Mouse (Mus musculus) brown adipose tissue, adult 24 weeks (tissue): ENCODE data around the gene Anks1b. TPM values are rescaled to one million over a fixed set of nuclear protein-coding genes. Genes with fewer than 3 reads are reported as not detected.
A peak's percentile ranks its signal among the peaks of the same experiment; 100 is the strongest.

ENCODE experiments used
- H3K27ac ChIP-seq: fragments of 200-500 bp; replicated peaks from 2 replicates; pipeline ENCODE4 v1.5.1; 2012; ENCODE audit warnings: low read depth, mild to moderate bottlenecking, low read length
- H3K4me1 ChIP-seq: fragments of 200-500 bp; 2 replicates; pipeline ENCODE4 v1.6.1; 2012; ENCODE audit warnings: low read length, mixed read lengths; ENCODE audit not compliant: control insufficient read depth, insufficient read depth, insufficient read length
- H3K4me3 ChIP-seq: fragments of 200-500 bp; 2 replicates; pipeline ENCODE4 v1.5.1; 2012; ENCODE audit warnings: low read depth, mild to moderate bottlenecking, low read length, moderate library complexity; ENCODE audit not compliant: insufficient read depth
- polyA plus RNA-seq: library from polyadenylated mRNA; stranded (reverse); fragments of >200 nt; gene quantifications from 2 replicates; pipeline ENCODE4 v1.2.4, GENCODE M21; 2012; ENCODE audit not compliant: missing spikeins, insufficient read depth, insufficient read length

The Anks1b gene
- not detected in 2 replicates for polyA plus RNA-seq

DNA sequence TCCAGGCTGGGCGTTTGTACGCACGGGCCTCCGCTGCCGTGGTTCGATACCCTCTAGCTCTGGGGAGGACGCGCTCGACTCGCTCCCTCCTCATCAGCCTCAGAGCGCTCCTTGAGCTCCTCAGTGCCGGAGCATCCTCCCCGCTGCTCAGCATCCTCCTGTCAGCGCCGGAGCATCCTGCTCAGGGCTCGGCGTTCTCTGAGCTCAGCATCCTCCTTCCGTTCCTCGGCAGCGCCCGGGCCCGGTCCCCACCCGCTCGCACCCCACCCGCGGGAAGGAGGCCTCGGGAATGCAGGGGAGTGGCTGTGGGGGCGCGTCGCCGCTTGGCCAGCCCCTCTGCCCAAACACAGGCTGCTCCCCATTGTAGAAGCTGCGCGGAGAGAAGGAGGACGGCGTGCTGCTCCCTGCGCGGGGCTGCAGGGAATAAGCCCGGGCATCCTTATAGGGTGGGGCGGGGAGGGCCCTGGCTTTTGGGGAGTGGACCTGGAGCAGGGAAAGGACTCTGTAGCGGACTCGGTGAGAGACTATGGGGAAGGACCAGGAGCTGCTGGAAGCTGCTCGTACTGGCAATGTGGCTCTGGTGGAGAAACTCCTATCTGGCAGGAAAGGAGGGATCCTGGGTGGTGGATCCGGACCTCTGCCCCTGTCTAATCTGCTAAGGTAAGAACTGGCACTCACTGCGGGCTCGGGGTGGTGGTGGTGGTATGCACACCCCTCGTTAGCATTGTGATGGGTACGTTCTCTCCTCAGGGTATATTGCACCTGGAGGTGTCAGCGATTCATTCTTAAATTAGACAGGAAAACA is at the start of gene Anks1b:
Gene Anks1b (plus strand): TSS at position 364 of the 805 bp plus-strand sequence.
- no peaks in the 10 kb centered on the region for H3K4me1 ChIP-seq

DNA sequence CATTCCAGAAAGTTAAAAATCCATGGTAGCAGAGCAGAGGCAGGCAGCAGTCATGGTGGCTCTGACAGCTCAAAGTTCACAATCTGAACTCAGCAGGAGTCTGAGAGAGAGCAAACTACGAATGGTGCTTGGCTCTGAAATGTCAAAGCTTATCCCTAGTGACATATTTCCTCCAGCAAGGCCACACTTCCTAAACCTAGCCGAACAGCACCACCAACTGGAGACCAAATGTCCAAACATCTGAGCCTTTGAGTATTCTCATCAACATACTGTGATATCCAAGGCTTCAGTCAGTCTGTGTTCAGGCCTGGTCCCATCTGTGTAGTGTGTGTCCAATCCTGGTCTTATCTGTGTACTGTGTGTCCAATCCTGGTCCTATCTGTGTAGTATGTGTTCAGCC is 49.4 kb upstream of the Anks1b start:
- H3K4me1 ChIP-seq, result no peaks in the 10 kb centered on the region
- no peak overlapping the region for H3K4me3 ChIP-seq

More for the DNA sequence above, at the start of gene Anks1b:
- Histone ChIP-seq H3K4me3 (peak within 1 kb of the TSS; percentile 57), H3K27ac (no peak within 1 kb of the TSS)

DNA sequence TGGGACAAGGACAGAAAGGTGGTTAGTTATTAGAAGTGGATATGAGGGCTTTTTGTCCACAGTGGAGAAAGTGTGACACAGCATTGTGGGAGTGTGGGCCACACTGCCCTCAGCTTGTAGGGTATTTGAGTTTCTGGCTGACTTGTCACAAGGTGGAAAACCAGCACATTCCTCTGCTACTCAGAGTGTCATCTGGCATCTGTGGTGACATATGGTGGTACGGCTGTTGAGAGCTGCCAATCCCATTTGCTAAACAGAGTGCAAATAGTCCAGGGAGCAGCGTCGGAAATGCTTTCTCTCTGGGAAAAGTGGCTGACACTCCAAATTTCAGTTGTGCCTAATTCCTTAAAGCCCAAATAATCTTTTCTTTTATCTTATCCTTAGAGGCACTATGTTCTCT is 46.4 kb upstream of the Anks1b start:
- Histone ChIP-seq H3K27ac (no peak overlapping the region), H3K4me3 (no peak overlapping the region), H3K4me1 (no peaks in the 10 kb centered on the region)

More for the DNA sequence above, 49.4 kb upstream of the Anks1b start:
- H3K27ac ChIP-seq, result no peak overlapping the region

- Histone ChIP-seq H3K4me1 (no peaks in the 10 kb centered on the region), H3K27ac (no peak overlapping the region)
These were observed 41.0 kb upstream of the Anks1b start for GRCm38 (mm10) chr10:89832334-89832733.

GRCm38 (mm10) chr10:89833166-89833565 is 40.1 kb upstream of the Anks1b start:
- H3K4me1 ChIP-seq, result no peaks in the 10 kb centered on the region
- H3K4me3 ChIP-seq, result no peak overlapping the region
- H3K27ac ChIP-seq, result no peak overlapping the region

More at GRCm38 (mm10) chr10:89832334-89832733, 41.0 kb upstream of the Anks1b start:
- H3K4me3 ChIP-seq, result no peak overlapping the region

DNA sequence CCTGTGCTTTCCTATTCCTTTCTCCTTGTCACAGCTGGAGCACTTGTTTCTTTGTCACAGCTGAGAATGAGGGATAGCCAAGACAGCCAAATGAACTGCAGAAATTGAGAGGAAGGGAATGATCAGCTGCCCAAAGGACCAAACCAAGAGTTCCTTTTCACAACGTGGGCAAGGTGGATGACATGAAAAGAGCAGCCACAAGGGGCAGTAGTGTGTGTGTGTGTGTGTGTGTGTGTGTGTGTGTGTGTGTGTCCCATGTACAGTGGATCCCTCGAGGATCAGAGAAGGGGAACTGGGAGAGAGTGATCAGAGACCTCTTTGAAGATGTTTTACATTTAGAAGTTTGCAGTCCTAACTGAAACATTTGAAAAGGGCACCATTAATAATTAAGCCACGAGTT is 35.8 kb upstream of the Anks1b start:
- H3K27ac ChIP-seq, result no peak overlapping the region
- H3K4me3 ChIP-seq, result no peak overlapping the region
- no peaks in the 10 kb centered on the region for H3K4me1 ChIP-seq

DNA sequence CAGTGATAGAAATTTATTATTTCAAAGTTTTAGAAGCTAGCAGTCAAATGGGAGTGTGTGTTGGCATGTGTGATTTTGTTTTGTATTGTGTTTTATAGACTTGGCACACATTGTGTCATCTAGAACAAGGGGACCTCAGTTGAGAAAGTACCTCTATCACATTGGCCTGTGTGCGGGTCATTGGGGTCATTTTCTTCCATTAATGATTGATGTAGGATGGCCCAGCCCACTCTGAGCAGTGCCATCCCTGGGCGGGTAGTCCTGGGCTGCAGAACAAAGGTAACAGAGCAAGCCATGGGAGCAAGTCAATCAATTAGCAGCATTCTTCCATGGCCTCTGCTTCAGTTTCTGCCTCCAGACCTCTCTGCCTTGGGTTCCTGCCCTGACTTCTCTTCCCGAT is 34.5 kb upstream of the Anks1b start:
- Histone ChIP-seq H3K27ac (no peak overlapping the region), H3K4me1 (no peaks in the 10 kb centered on the region), H3K4me3 (no peak overlapping the region)

GRCm38 (mm10) chr10:89850951-89851350 is 22.4 kb upstream of the Anks1b start:
- Histone ChIP-seq H3K4me3 (no peak overlapping the region), H3K27ac (no peak overlapping the region), H3K4me1 (no peaks in the 10 kb centered on the region; the same call in 1 of the 2 replicates)

- no peak overlapping the region for H3K4me3 ChIP-seq
- no peaks in the 10 kb centered on the region; the same call in 1 of the 2 replicates for H3K4me1 ChIP-seq
- H3K27ac ChIP-seq, result no peak overlapping the region
These were observed 17.9 kb upstream of the Anks1b start for GRCm38 (mm10) chr10:89855251-89855875.

DNA sequence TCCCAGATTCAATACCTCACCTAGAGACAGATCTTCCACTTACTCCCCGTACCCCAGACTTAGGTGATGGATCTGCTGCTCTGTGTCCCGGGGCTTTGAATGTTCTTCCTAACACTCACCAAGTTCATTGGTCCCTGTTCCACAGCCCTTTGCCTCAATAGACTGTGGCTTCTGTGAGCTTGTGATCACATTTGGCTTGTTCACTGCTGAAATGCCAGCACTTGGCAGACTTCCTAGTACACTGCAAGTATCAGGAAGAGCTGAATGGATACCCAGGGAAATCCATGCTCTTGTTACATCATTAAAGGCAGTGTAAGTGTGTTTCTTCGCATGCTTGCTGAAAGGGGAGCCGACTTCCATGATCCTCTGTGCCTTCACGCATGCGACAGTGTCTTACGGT is 17.0 kb upstream of the Anks1b start:
- no peaks in the 10 kb centered on the region; the same call in 1 of the 2 replicates for H3K4me1 ChIP-seq
- no peak overlapping the region for H3K27ac ChIP-seq
- no peak overlapping the region for H3K4me3 ChIP-seq

- no peak overlapping the region for H3K27ac ChIP-seq
These were observed 5.1 kb upstream of the Anks1b start for GRCm38 (mm10) chr10:89868211-89868610.

DNA sequence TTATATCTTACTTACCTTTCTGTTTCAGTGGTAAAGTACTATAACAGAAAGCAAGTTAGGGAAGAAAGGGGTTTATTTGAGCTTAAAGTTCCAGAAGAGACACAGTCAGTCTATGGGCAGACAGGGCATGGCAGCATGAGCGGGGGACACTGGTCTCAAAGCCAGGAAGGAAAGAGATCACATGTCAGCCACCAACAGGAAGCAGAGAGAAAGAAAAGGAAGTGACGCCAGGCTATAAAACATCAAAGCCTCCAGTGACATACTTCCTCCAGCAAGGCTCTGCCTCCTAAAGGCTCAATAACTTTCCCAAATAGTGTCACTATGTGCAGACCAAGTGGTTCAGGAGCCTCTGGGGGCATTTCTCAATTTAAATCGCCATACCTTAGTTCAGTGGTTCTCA is 4.5 kb upstream of the Anks1b start:
- H3K4me3 ChIP-seq, result no peak overlapping the region
- no peak overlapping the region for H3K27ac ChIP-seq
- no peaks in the 10 kb centered on the region for H3K4me1 ChIP-seq

More at GRCm38 (mm10) chr10:89868211-89868610, 5.1 kb upstream of the Anks1b start:
- Histone ChIP-seq H3K4me1 (no peaks in the 10 kb centered on the region), H3K4me3 (no peak overlapping the region)

DNA sequence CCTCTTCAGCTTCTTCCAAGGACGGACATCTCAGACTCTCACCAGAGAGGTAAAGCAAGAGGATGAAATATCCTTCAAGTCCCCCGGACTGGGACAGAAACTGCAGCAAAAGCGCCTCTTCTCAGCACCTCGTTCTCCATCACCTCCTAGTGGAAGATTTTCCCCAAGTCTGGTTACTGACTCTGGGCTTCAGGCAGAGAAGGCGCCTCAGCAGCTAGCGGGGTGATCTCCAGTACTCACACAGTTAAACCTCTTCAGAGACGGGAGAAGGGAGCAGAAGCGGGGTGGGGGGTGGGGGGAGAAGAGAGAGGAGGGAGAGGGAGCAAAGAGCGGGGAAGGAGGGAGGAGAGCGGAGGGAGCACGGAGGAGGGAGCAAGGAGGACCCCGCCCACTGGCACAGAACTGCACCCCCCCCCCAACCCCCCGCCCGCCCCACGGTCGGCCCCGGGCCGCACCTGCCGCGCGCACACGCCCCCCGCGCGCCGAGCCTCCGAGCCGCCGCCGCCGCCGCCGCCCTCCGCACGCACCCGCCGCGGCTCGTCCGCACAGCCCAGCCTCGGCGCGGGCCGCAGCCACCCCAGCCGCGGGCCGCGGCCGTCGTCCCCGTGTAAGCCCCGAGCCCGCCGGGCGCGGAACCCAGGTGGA is 686 bp upstream of the Anks1b start:
- H3K27ac ChIP-seq, result no peak overlapping the region
- no peaks in the 10 kb centered on the region for H3K4me1 ChIP-seq
- H3K4me3 ChIP-seq, result peak overlapping the region; percentile 57

- Histone ChIP-seq H3K4me3 (peak overlapping the region; percentile 57), H3K27ac (no peak overlapping the region), H3K4me1 (no peaks in the 10 kb centered on the region)
These were observed 727 bp downstream of the Anks1b start for GRCm38 (mm10) chr10:89874036-89874435.

DNA sequence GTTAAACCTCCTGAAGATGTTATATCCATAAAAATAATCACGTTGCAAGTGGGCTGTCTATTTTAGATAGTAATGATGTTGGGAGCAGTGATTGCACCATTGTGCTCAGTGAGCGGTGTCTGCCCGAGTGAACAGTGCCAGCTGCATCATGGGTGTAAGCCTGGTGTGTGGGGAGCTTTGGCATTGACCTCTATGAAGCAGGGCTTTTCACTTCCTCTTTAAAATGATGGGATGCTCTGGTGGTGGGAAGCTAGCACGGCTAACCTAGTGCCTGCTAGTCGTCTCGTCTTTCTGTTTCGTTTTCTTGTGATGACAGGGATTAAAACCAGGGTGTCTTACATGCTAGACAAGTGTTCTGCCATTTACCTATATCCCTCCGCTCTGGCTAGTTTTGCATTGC is 10.3 kb downstream of the Anks1b start:
- Histone ChIP-seq H3K27ac (no peak overlapping the region), H3K4me1 (no peaks in the 10 kb centered on the region), H3K4me3 (no peak overlapping the region)
